Mouse (Mus musculus) liver, embryonic 14.5 days (tissue): ENCODE measurements at regions not wholly inside any gene's neighbourhood (a gene's known extent, or its start where the extent isn't known, plus 50 kb on each side); places are given as distances from the start of the nearest gene placed in this dataset.

Experiments
- CTCF ChIP-seq: IDR thresholded peaks from 2 replicates; pipeline ENCODE4 v1.5.1; 2016; ENCODE audit warnings: antibody characterized with exemption, low read depth, control low read depth
- EP300 ChIP-seq: IDR thresholded peaks from 2 replicates; pipeline ENCODE4 v1.6.1; 2016; ENCODE audit warnings: antibody characterized with exemption, low read depth

GRCm38 (mm10) chr13:107447813-107448212 lies 425.9 kb upstream of the Kif2a start:
- TF ChIP-seq EP300: no peak
- TF ChIP-seq CTCF: no peak
